Mouse (Mus musculus): ENCODE data around the gene Vdr. TPM values are rescaled to one million over a fixed set of nuclear protein-coding genes. Genes with fewer than 3 reads are reported as not detected.

Gene Vdr
- polyA plus RNA-seq, 1 experiment from 2014 or later = 0.59 TPM

GRCm38 (mm10) chr15:97943356-97943755, 32.9 kb upstream of the Vdr start:
- Histone ChIP-seq H3K9me3 (no peaks in the 10 kb centered on the region), H3K4me1 (peaks cover 14% of the 10 kb centered on the region), H3K27me3 (replicated peaks; ENCODE audit: low read depth, poor library complexity, severe bottlenecking) (no peaks in the 10 kb centered on the region), H3K27ac (replicated peaks) (no peak overlapping the region), H3K4me3 (no peak overlapping the region), H3K36me3 (replicated peaks) (no peaks in the 10 kb centered on the region)
- WGBS = 85% methylated on average over 8 of the region's 8 CpGs
- DNase-seq (ENCODE audit: low spot score) = no peak

- Histone ChIP-seq H3K9me3 (no peaks in the 10 kb centered on the region), H3K4me1 (peaks cover 14% of the 10 kb centered on the region), H3K27me3 (replicated peaks; ENCODE audit: low read depth, poor library complexity, severe bottlenecking) (no peaks in the 10 kb centered on the region), H3K4me3 (no peak overlapping the region), H3K36me3 (replicated peaks) (no peaks in the 10 kb centered on the region), H3K27ac (replicated peaks) (no peak overlapping the region)
- DNase-seq (ENCODE audit: low spot score) = no peak
- 86% methylated on average over 8 of the region's 8 CpGs for WGBS
Observed at GRCm38 (mm10) chr15:97942538-97942937, 32.1 kb upstream of the Vdr start.

GRCm38 (mm10) chr15:97941306-97941705, 30.9 kb upstream of the Vdr start:
- 92% methylated on average over 2 of the region's 2 CpGs for WGBS
- no peaks in the 10 kb centered on the region for H3K36me3 ChIP-seq (replicated peaks)
- peaks cover 14% of the 10 kb centered on the region for H3K4me1 ChIP-seq
- H3K4me3 ChIP-seq = no peak overlapping the region
- no peak for DNase-seq (ENCODE audit: low spot score)
- no peaks in the 10 kb centered on the region for H3K27me3 ChIP-seq (replicated peaks; ENCODE audit: low read depth, poor library complexity, severe bottlenecking)
- H3K9me3 ChIP-seq = no peaks in the 10 kb centered on the region
- H3K27ac ChIP-seq (replicated peaks) = no peak overlapping the region

GRCm38 (mm10) chr15:97940088-97940487, 29.7 kb upstream of the Vdr start:
- no peaks in the 10 kb centered on the region for H3K27me3 ChIP-seq (replicated peaks; ENCODE audit: low read depth, poor library complexity, severe bottlenecking)
- H3K27ac ChIP-seq (replicated peaks) = no peak overlapping the region
- WGBS = 83% methylated on average over 2 of the region's 2 CpGs
- H3K9me3 ChIP-seq = no peaks in the 10 kb centered on the region
- DNase-seq (ENCODE audit: low spot score) = no peak
- H3K4me1 ChIP-seq = peaks cover 4% of the 10 kb centered on the region; the same call in 1 of the 2 replicates
- H3K4me3 ChIP-seq = no peak overlapping the region
- no peaks in the 10 kb centered on the region for H3K36me3 ChIP-seq (replicated peaks)

- Histone ChIP-seq H3K27ac (replicated peaks) (no peak overlapping the region), H3K9me3 (no peaks in the 10 kb centered on the region), H3K27me3 (replicated peaks; ENCODE audit: low read depth, poor library complexity, severe bottlenecking) (no peaks in the 10 kb centered on the region), H3K36me3 (replicated peaks) (no peaks in the 10 kb centered on the region), H3K4me1 (0 out of 2 replicates have a peak, but pooled peaks cover 4% of the 10 kb centered on the region), H3K4me3 (no peak overlapping the region)
- WGBS = 66% methylated on average over 6 of the region's 6 CpGs
- DNase-seq (ENCODE audit: low spot score) = no peak
Observed at GRCm38 (mm10) chr15:97938580-97938979, 28.1 kb upstream of the Vdr start.

- H3K27me3 ChIP-seq (replicated peaks; ENCODE audit: low read depth, poor library complexity, severe bottlenecking) = no peaks in the 10 kb centered on the region
- no peak for DNase-seq (ENCODE audit: low spot score)
- H3K4me1 ChIP-seq = 0 out of 2 replicates have a peak, but pooled peaks cover 3% of the 10 kb centered on the region
- no peaks in the 10 kb centered on the region for H3K36me3 ChIP-seq (replicated peaks)
- WGBS = 88% methylated on average over 12 of the region's 12 CpGs
- H3K9me3 ChIP-seq = no peaks in the 10 kb centered on the region
- H3K27ac ChIP-seq (replicated peaks) = no peak overlapping the region
- no peak overlapping the region for H3K4me3 ChIP-seq
Observed at GRCm38 (mm10) chr15:97932441-97932840, 22.0 kb upstream of the Vdr start.

GRCm38 (mm10) chr15:97929259-97929824, 18.9 kb upstream of the Vdr start:
- Histone ChIP-seq H3K36me3 (replicated peaks) (no peaks in the 10 kb centered on the region), H3K27ac (replicated peaks) (no peak overlapping the region), H3K9me3 (no peaks in the 10 kb centered on the region), H3K4me3 (no peak overlapping the region), H3K27me3 (replicated peaks; ENCODE audit: low read depth, poor library complexity, severe bottlenecking) (no peaks in the 10 kb centered on the region), H3K4me1 (0 out of 2 replicates have a peak, but pooled peaks cover 3% of the 10 kb centered on the region)
- no peak for DNase-seq (ENCODE audit: low spot score)
- WGBS = 73% methylated on average over 13 of the region's 13 CpGs

GRCm38 (mm10) chr15:97927821-97928220, 17.4 kb upstream of the Vdr start:
- H3K36me3 ChIP-seq (replicated peaks) = no peaks in the 10 kb centered on the region
- H3K4me1 ChIP-seq = 0 out of 2 replicates have a peak, but pooled peaks cover 3% of the 10 kb centered on the region
- DNase-seq (ENCODE audit: low spot score) = no peak
- H3K27ac ChIP-seq (replicated peaks) = no peak overlapping the region
- no peak overlapping the region for H3K4me3 ChIP-seq
- WGBS = 75% methylated on average over 6 of the region's 6 CpGs
- no peaks in the 10 kb centered on the region for H3K9me3 ChIP-seq
- no peaks in the 10 kb centered on the region for H3K27me3 ChIP-seq (replicated peaks; ENCODE audit: low read depth, poor library complexity, severe bottlenecking)

- WGBS = 70% methylated on average over 4 of the region's 4 CpGs
- Histone ChIP-seq H3K9me3 (no peaks in the 10 kb centered on the region), H3K27ac (replicated peaks) (no peak overlapping the region), H3K4me1 (0 out of 2 replicates have a peak, but pooled peaks cover 3% of the 10 kb centered on the region), H3K27me3 (replicated peaks; ENCODE audit: low read depth, poor library complexity, severe bottlenecking) (no peaks in the 10 kb centered on the region), H3K36me3 (replicated peaks) (no peaks in the 10 kb centered on the region), H3K4me3 (no peak overlapping the region)
- no peak for DNase-seq (ENCODE audit: low spot score)
Observed at GRCm38 (mm10) chr15:97927018-97927417, 16.6 kb upstream of the Vdr start.

GRCm38 (mm10) chr15:97922421-97922820, 12.0 kb upstream of the Vdr start:
- no peak for DNase-seq (ENCODE audit: low spot score)
- Histone ChIP-seq H3K27ac (replicated peaks) (no peak overlapping the region), H3K9me3 (no peaks in the 10 kb centered on the region), H3K4me1 (no peaks in the 10 kb centered on the region), H3K36me3 (replicated peaks) (no peaks in the 10 kb centered on the region), H3K4me3 (no peak overlapping the region), H3K27me3 (replicated peaks; ENCODE audit: low read depth, poor library complexity, severe bottlenecking) (no peaks in the 10 kb centered on the region)
- 90% methylated on average over 2 of the region's 2 CpGs for WGBS

GRCm38 (mm10) chr15:97921796-97922195, 11.4 kb upstream of the Vdr start:
- Histone ChIP-seq H3K4me1 (no peaks in the 10 kb centered on the region), H3K36me3 (replicated peaks) (no peaks in the 10 kb centered on the region), H3K4me3 (no peak overlapping the region), H3K27ac (replicated peaks) (no peak overlapping the region), H3K27me3 (replicated peaks; ENCODE audit: low read depth, poor library complexity, severe bottlenecking) (no peaks in the 10 kb centered on the region), H3K9me3 (no peaks in the 10 kb centered on the region)
- WGBS = 93% methylated on average over 9 of the region's 9 CpGs
- no peak for DNase-seq (ENCODE audit: low spot score)

- no peak for DNase-seq (ENCODE audit: low spot score)
- WGBS = 78% methylated on average over 5 of the region's 5 CpGs
- H3K9me3 ChIP-seq = no peaks in the 10 kb centered on the region
- H3K4me1 ChIP-seq = no peaks in the 10 kb centered on the region
- H3K27ac ChIP-seq (replicated peaks) = no peak overlapping the region
- no peaks in the 10 kb centered on the region for H3K27me3 ChIP-seq (replicated peaks; ENCODE audit: low read depth, poor library complexity, severe bottlenecking)
- H3K36me3 ChIP-seq (replicated peaks) = no peaks in the 10 kb centered on the region
- no peak overlapping the region for H3K4me3 ChIP-seq
Observed at GRCm38 (mm10) chr15:97920306-97920705, 9.9 kb upstream of the Vdr start.

- no peaks in the 10 kb centered on the region for H3K9me3 ChIP-seq
- no peak overlapping the region for H3K27ac ChIP-seq (replicated peaks)
- 88% methylated on average over 7 of the region's 7 CpGs for WGBS
- no peak for DNase-seq (ENCODE audit: low spot score)
- no peaks in the 10 kb centered on the region for H3K36me3 ChIP-seq (replicated peaks)
- H3K4me3 ChIP-seq = no peak overlapping the region
- peaks cover 8% of the 10 kb centered on the region for H3K4me1 ChIP-seq
- H3K27me3 ChIP-seq (replicated peaks; ENCODE audit: low read depth, poor library complexity, severe bottlenecking) = no peaks in the 10 kb centered on the region
Observed at GRCm38 (mm10) chr15:97919217-97919616, 8.8 kb upstream of the Vdr start.

Measured in embryonic facial prominence, embryonic 10.5 days (tissue).